Mouse (Mus musculus): Measurements from ENCODE around the gene Mmrn1. TPM values are rescaled to one million over a fixed set of nuclear protein-coding genes. Genes with fewer than 3 reads are reported as not detected.

Gene Mmrn1
- polyA plus RNA-seq, 1 experiment from 2014 or later, result 6.6 TPM

DNA sequence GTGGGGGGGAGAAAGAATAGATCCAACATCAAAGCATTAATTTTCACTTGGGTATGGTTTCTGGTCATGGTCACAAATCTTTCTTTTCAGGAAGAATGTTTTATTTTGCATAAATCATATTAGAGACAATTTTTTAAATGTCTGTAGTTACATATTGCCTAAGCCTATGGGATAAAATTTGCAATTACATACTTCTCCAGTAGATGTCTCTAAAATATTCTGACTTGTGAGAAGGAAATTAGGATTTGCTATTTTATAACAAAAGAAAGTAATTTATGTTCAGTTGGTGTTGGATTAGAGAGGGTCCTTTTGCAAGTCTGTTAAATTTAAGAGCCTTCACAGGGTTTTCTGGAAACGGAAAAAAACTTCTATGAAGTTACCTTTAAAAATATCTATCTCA, 39.0 kb downstream of the Mmrn1 start:
- Histone ChIP-seq H3K4me1 (no peaks in the 10 kb centered on the region), H3K4me3 (no peak overlapping the region), H3K9me3 (no peaks in the 10 kb centered on the region), H3K9ac (no peak overlapping the region), H3K27me3 (replicated peaks) (no peaks in the 10 kb centered on the region), H3K36me3 (no peaks in the 10 kb centered on the region), H3K27ac (no peak overlapping the region), H3K4me2 (replicated peaks) (no peak overlapping the region)
- WGBS, result 70% methylated on average over 1 of the region's 1 CpGs
- no peak for ATAC-seq (ENCODE audit: low FRiP score, low read depth)

DNA sequence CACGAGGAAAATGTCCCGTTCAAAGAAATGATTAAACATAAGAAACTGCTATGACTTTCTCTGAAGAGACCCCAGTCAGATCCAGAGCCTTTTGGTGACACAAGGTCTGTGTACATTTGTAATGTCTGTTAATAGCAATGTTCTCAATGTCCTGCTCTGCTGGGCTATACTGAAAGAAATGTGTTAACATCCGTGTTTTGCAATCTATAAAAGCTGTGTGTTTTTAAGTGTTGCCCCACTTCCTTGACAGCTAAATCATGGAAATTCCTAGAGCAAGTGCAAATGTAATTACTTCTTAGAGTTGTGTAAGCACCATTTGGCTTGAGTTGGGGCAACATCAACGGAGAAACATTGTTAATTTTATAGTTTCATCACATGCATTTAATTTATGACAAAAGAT, 42.2 kb downstream of the Mmrn1 start:
- H3K27ac ChIP-seq, result no peak overlapping the region
- no peaks in the 10 kb centered on the region for H3K27me3 ChIP-seq (replicated peaks)
- H3K4me2 ChIP-seq (replicated peaks), result no peak overlapping the region
- no peaks in the 10 kb centered on the region for H3K4me1 ChIP-seq
- no peak for ATAC-seq (ENCODE audit: low FRiP score, low read depth)
- 85% methylated on average over 4 of the region's 4 CpGs for WGBS
- H3K9ac ChIP-seq, result no peak overlapping the region
- H3K4me3 ChIP-seq, result no peak overlapping the region
- no peaks in the 10 kb centered on the region for H3K9me3 ChIP-seq
- no peaks in the 10 kb centered on the region for H3K36me3 ChIP-seq

DNA sequence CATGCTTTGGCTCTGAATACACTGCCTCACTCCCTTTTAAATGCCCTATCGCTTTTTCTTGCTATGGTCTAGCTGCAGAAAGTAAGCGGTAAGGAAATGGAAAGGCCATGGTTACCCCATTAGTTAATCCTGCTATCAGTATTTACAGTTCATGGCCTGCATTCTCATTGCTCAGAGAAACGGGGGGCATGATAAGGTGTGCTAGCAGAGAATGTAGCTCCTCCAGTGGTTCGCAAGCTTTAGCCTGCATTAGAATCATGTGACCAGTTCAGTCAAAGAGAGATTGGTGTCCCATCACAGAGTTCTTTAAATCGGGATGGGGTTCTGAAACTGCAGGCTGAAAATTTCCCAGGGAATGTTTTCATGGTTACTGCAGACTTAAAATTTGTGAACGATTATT, 44.6 kb downstream of the Mmrn1 start:
- ATAC-seq (ENCODE audit: low FRiP score, low read depth), result no peak
- 85% methylated on average over 6 of the region's 6 CpGs for WGBS
- Histone ChIP-seq H3K9me3 (no peaks in the 10 kb centered on the region), H3K4me1 (no peaks in the 10 kb centered on the region), H3K36me3 (no peaks in the 10 kb centered on the region), H3K4me3 (no peak overlapping the region), H3K27ac (no peak overlapping the region), H3K9ac (no peak overlapping the region), H3K27me3 (replicated peaks) (no peaks in the 10 kb centered on the region), H3K4me2 (replicated peaks) (no peak overlapping the region)

DNA sequence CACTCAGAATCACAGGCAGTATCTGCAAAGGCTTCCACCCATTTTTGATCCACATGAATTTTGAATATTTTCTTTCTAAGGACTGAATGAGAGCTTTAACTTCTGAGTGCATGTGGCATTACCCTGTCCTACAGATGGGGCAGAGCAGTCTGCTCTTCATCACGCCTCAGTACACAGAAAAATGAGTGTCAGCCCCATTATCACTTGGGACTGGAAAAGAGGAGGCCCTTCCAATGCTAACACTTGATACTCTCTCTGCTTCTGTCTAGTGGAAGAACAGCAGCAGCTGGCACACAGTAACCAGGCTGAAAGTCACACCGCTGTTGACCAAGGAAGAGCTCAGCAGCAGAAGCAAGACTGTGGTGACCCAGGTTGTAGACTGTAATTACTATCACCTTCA, 46.0 kb downstream of the Mmrn1 start:
- no peak overlapping the region for H3K4me2 ChIP-seq (replicated peaks)
- H3K27ac ChIP-seq, result no peak overlapping the region
- no peak for ATAC-seq (ENCODE audit: low FRiP score, low read depth)
- no peaks in the 10 kb centered on the region for H3K4me1 ChIP-seq
- no peaks in the 10 kb centered on the region for H3K27me3 ChIP-seq (replicated peaks)
- H3K9me3 ChIP-seq, result no peaks in the 10 kb centered on the region
- H3K36me3 ChIP-seq, result no peaks in the 10 kb centered on the region
- WGBS, result 80% methylated on average over 2 of the region's 2 CpGs
- no peak overlapping the region for H3K4me3 ChIP-seq
- H3K9ac ChIP-seq, result no peak overlapping the region

DNA sequence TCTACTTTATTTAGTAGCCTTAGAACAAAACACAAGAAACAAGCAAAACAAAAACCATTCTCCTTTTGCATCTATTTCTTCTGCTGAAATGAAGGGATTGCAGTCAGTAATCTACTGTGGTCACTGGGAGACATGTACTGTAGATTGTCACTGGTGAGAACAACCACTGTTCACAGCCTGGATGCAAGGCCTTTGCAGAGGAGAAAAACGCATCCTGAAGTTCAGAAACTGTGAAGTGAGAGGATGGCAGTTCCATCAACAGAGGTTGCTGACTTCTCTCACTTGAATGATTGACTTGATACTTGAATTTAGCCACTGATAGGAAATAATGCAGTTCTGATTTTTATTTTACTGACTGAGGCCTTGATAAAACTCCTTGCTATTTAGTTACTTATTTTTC, 53.8 kb downstream of the Mmrn1 start:
- Histone ChIP-seq H3K27me3 (replicated peaks) (no peaks in the 10 kb centered on the region), H3K4me2 (replicated peaks) (no peak overlapping the region), H3K4me3 (no peak overlapping the region), H3K9ac (no peak overlapping the region), H3K9me3 (no peaks in the 10 kb centered on the region), H3K36me3 (no peaks in the 10 kb centered on the region), H3K4me1 (no peaks in the 10 kb centered on the region), H3K27ac (no peak overlapping the region)
- ATAC-seq (ENCODE audit: low FRiP score, low read depth), result no peak
- WGBS, result 84% methylated on average over 1 of the region's 1 CpGs

DNA sequence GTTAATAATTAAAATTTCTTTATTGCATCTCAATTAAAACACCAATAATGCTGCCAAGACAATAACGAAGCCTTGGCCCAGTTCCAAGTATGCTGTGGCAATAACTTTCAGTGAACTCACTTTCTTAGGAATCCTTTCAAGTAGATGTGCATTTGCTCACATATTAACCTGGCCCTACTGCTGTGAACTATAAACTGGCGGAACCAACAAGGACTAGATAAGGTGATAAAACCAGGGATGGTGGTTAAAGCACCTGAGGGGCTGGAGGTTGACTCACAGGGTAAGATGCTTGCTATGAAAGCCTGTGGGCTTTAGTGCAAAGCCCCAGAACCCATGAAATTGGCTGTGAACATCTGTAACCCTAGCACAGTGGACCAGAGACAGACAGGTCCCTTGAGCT, 54.3 kb downstream of the Mmrn1 start:
- Histone ChIP-seq H3K9me3 (no peaks in the 10 kb centered on the region), H3K27ac (no peak overlapping the region), H3K4me2 (replicated peaks) (no peak overlapping the region), H3K4me1 (no peaks in the 10 kb centered on the region), H3K36me3 (no peaks in the 10 kb centered on the region), H3K9ac (no peak overlapping the region), H3K27me3 (replicated peaks) (no peaks in the 10 kb centered on the region), H3K4me3 (no peak overlapping the region)
- WGBS, result 88% methylated on average over 2 of the region's 2 CpGs
- ATAC-seq (ENCODE audit: low FRiP score, low read depth), result no peak

DNA sequence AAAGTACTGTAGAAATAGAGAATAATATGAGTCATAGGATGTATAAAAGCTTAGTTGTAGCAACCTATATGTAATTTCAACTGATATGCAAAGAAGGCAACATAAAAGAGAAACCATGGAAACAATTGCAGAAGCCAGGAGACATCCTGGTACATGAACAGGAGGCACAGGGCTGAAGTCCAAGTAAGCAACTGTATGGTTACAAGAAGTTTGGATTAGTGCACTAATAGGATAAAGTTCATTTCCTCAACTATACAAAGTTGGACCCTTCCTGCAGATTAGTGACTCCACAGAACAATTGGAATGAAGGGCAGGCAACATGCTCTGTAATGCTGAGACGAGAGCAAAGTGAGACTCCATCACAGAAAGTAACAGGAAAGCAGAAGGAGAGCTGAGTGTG, 59.6 kb downstream of the Mmrn1 start:
- H3K4me3 ChIP-seq, result no peak overlapping the region
- H3K27me3 ChIP-seq (replicated peaks), result no peaks in the 10 kb centered on the region
- no peaks in the 10 kb centered on the region for H3K36me3 ChIP-seq
- ATAC-seq (ENCODE audit: low FRiP score, low read depth), result no peak
- WGBS, result 68% methylated on average over 1 of the region's 1 CpGs
- no peaks in the 10 kb centered on the region for H3K9me3 ChIP-seq
- H3K9ac ChIP-seq, result no peak overlapping the region
- no peaks in the 10 kb centered on the region for H3K4me1 ChIP-seq
- H3K4me2 ChIP-seq (replicated peaks), result no peak overlapping the region
- no peak overlapping the region for H3K27ac ChIP-seq

DNA sequence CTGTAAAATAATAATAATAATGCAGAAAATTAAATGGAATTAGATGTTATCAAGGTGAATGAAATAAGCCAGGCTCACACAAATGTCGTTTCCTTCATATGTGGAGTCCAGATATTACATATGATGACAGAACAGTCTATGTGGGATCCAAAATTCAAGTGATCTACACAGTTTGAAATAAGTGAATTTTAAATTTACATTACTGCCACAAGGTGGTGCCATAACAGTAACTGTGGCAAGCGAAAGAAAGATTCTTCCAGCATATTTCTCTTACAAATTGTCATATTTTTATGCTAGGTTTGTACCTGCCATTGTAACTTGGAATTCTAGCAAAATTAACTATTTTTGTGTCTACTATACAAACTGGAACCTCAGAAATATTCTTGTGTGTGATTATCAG, 61.1 kb downstream of the Mmrn1 start:
- Histone ChIP-seq H3K27ac (no peak overlapping the region), H3K27me3 (replicated peaks) (no peaks in the 10 kb centered on the region; the same call in 1 of the 2 replicates), H3K9me3 (no peaks in the 10 kb centered on the region), H3K9ac (no peak overlapping the region), H3K4me1 (no peaks in the 10 kb centered on the region), H3K36me3 (no peaks in the 10 kb centered on the region), H3K4me3 (no peak overlapping the region), H3K4me2 (replicated peaks) (no peak overlapping the region)
- ATAC-seq (ENCODE audit: low FRiP score, low read depth), result no peak
- 52% methylated on average over 2 of the region's 2 CpGs for WGBS

DNA sequence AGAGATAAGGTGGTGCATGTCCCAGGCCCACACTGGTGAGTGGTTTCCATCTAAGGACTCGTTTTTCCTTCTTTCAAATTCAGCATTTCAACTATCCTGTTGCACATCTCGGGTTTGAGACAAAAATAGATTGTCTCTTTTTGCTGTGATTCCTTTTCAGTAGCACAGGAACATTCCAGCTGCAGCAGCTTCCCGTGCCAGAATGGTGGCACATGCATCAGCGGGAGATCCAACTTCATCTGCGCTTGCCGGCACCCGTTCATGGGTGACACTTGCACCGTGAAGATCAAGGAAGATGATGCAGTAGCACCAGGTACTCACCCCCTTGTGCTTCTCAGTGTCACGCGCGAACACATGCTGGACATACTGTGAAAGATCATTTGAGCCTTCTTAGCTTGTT, 62.1 kb downstream of the Mmrn1 start:
- H3K4me3 ChIP-seq, result no peak overlapping the region
- no peak overlapping the region for H3K4me2 ChIP-seq (replicated peaks)
- H3K27ac ChIP-seq, result no peak overlapping the region
- H3K27me3 ChIP-seq (replicated peaks), result no peaks in the 10 kb centered on the region; the same call in 1 of the 2 replicates
- 86% methylated on average over 11 of the region's 11 CpGs for WGBS
- no peak overlapping the region for H3K9ac ChIP-seq
- no peaks in the 10 kb centered on the region for H3K4me1 ChIP-seq
- no peaks in the 10 kb centered on the region for H3K36me3 ChIP-seq
- no peaks in the 10 kb centered on the region for H3K9me3 ChIP-seq
- ATAC-seq (ENCODE audit: low FRiP score, low read depth), result no peak

DNA sequence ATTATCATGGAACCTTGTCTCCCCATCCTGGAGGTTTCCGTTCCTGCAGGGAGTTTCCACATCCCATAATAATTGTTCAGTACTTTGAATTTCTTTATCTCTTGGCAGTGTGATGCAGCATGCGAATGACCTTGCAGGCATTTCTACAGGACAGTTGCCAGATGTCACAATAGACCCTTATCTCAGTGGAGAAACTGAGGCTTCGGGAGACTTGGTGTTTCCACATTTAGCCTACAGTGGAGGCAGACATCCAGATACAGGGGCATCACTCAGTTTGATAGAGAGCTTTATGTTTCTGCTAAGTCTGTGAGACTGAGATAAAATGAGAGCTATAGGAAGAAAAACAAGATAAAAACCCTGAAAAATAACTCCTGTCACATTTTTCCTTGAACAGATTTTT, 63.0 kb downstream of the Mmrn1 start:
- H3K27ac ChIP-seq, result no peak overlapping the region
- no peak overlapping the region for H3K9ac ChIP-seq
- no peaks in the 10 kb centered on the region for H3K4me1 ChIP-seq
- no peak for ATAC-seq (ENCODE audit: low FRiP score, low read depth)
- H3K4me2 ChIP-seq (replicated peaks), result no peak overlapping the region
- 92% methylated on average over 3 of the region's 3 CpGs for WGBS
- H3K9me3 ChIP-seq, result no peaks in the 10 kb centered on the region
- H3K36me3 ChIP-seq, result no peaks in the 10 kb centered on the region
- H3K4me3 ChIP-seq, result no peak overlapping the region
- H3K27me3 ChIP-seq (replicated peaks), result no peaks in the 10 kb centered on the region; the same call in 1 of the 2 replicates

DNA sequence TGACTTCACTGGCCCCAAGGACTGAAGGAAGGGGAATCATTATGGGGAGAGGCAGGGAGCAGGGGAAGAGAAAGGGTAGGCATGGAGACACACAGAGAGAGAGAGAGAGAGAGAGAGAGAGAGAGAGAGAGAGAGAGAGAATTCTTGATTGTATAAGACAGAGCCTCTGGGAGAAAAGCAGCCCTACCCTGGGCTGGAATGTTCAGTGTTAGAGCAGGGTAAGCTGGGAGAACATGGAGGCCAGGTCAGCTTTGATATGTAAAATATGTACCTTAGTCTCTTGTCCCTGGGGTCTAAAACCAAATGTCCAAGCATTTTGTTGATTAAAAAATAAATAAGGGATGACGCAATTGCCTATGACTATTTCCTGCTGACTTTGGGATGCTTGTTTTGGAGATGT, 67.6 kb downstream of the Mmrn1 start:
- no peak overlapping the region for H3K9ac ChIP-seq
- H3K4me3 ChIP-seq, result no peak overlapping the region
- H3K27me3 ChIP-seq (replicated peaks), result no peaks in the 10 kb centered on the region; the same call in 1 of the 2 replicates
- H3K9me3 ChIP-seq, result no peaks in the 10 kb centered on the region
- H3K4me2 ChIP-seq (replicated peaks), result no peak overlapping the region
- H3K27ac ChIP-seq, result no peak overlapping the region
- no peak for ATAC-seq (ENCODE audit: low FRiP score, low read depth)
- H3K4me1 ChIP-seq, result no peaks in the 10 kb centered on the region
- no peaks in the 10 kb centered on the region for H3K36me3 ChIP-seq
- 93% methylated on average over 1 of the region's 1 CpGs for WGBS

DNA sequence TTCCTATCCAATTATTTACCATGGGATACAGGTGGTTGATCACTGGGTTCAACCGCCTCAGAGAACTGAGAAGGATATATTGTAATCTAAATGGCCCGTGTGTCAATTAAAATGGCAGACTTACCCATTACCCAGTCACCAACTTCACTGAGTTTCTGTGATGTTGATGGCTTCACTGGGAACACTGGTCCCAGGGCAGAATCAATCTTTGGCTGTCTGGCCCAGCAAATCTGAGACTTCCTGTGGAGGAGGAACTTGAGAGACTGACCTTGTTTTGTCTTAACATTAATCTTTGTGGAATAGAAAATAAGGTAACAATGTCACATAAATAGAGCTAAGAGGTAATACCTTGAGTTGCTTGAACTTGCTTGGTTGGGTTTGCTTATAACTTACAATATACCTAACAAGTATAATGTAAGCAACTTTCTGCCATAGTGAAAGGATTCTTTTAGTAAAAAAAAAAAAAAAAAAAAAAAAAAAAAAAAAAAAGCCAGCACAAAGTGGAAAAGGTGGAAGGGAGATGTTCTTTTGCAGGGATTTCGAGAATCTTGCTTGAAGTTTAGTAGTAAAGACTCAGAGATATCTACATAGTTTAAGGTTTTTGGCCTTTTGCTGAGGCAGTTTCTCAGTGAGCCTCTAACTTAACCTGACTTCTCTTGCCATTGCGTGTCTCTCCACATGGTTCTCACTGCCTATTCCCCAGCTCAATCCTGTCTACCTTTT, 68.8 kb downstream of the Mmrn1 start:
- no peak for ATAC-seq (ENCODE audit: low FRiP score, low read depth)
- 68% methylated on average over 4 of the region's 4 CpGs for WGBS
- no peaks in the 10 kb centered on the region for H3K4me1 ChIP-seq

DNA sequence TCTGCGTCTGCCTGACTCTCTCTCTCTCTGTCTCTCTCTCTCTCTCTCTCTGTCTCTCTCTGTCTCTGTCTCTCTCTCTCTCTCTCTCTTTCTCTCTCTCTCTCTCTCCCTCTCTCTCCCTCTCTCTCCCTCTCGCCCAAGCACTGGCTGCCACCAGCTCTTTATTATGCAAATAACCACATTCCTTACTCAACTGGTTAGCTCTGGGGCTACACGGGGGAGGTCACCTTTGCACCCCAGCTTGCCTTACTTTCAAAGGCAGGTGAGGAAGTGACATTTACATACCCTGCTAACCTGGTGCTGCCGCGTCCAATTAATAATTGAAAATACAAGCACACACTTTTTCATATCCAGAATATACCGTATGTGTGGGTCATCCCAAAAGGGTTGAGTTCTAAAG, 69.3 kb downstream of the Mmrn1 start:
- no peak overlapping the region for H3K27ac ChIP-seq
- H3K4me3 ChIP-seq, result no peak overlapping the region
- no peaks in the 10 kb centered on the region for H3K36me3 ChIP-seq
- ATAC-seq (ENCODE audit: low FRiP score, low read depth), result no peak
- no peaks in the 10 kb centered on the region for H3K9me3 ChIP-seq
- no peak overlapping the region for H3K9ac ChIP-seq
- no peaks in the 10 kb centered on the region; the same call in 1 of the 2 replicates for H3K27me3 ChIP-seq (replicated peaks)
- WGBS, result 17% methylated on average over 6 of the region's 6 CpGs
- no peaks in the 10 kb centered on the region for H3K4me1 ChIP-seq
- no peak overlapping the region for H3K4me2 ChIP-seq (replicated peaks)

More for the DNA sequence above, 68.8 kb downstream of the Mmrn1 start:
- Histone ChIP-seq H3K27me3 (replicated peaks) (no peaks in the 10 kb centered on the region; the same call in 1 of the 2 replicates), H3K4me2 (replicated peaks) (no peak overlapping the region), H3K4me3 (no peak overlapping the region), H3K36me3 (no peaks in the 10 kb centered on the region), H3K27ac (no peak overlapping the region), H3K9ac (no peak overlapping the region), H3K9me3 (no peaks in the 10 kb centered on the region)

Measured in neural tube, embryonic 12.5 days (tissue).